Mouse (Mus musculus): ENCODE data around the gene Col17a1.

DNA sequence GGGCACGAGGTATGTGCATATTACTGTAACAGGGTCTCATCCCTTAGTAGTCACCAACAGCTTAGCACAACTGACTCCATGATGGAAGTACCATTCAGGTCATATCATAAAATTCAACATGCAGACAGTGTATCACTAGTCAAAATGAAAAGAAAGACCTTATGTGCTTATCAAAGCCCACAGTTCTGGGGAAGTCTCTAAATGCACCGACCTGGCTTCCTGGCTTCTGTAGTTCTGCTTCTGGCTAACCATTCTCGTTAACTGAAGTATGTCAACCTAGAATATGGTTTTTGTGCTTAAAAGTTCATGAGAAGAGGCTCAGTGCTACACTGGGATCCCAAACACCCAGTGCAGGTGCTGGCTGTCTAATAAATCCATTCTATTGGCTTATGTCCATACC is 27.3 kb upstream of the Col17a1 start:
- no peak for TF ChIP-seq GATA1 (IDR thresholded peaks at IDR 0.05; ENCODE audit: borderline replicate concordance, low read length)
- TF ChIP-seq FLI1 (IDR thresholded peaks at IDR 0.05; ENCODE audit: low read length) = no peak
